Mouse (Mus musculus): ENCODE measurements around the gene Atp6v1g2. TPM values are rescaled to one million over a fixed set of nuclear protein-coding genes. Genes with fewer than 3 reads are reported as not detected.

Gene Atp6v1g2
- total RNA-seq, 1 experiment, result 0.71 TPM

GRCm38 (mm10) chr17:35243086-35243485 lies 9.6 kb downstream of the Atp6v1g2 start:
- DNase-seq (ENCODE audit: low read depth, low spot score), result no peak
- H3K4me1 ChIP-seq (ENCODE audit: control insufficient read depth in 2 of 2, insufficient read depth in 2 of 2, low read length in 2 of 2, poor library complexity in 1 of 2), result peaks cover 10 to 20% of the 10 kb centered on the region in 2 experiments; a peak in 2 of 4 replicates
- in situ Hi-C loops (cut with MboI; ENCODE audit: low sequenced_read_pairs in 2 of 2, unreplicated experiment in 2 of 2), result no loop called here

GRCm38 (mm10) chr17:35244999-35245398 lies 11.5 kb downstream of the Atp6v1g2 start:
- no peak overlapping the region for H3K27ac ChIP-seq (ENCODE audit: insufficient read depth, low read depth, low read length, poor library complexity, severe bottlenecking)
- H3K4me3 ChIP-seq (ENCODE audit: insufficient read depth in 1 of 2, low read depth in 1 of 2, low read length in 2 of 2, poor library complexity in 1 of 2, severe bottlenecking in 1 of 2), result peak overlapping the region in 1 of 2 experiments; percentile 3; a peak in 1 of 4 replicates
- H3K36me3 ChIP-seq (ENCODE audit: control insufficient read depth, insufficient read depth, low read length, poor library complexity, severe bottlenecking), result peaks cover 72% of the 10 kb centered on the region
- peaks cover 10 to 20% of the 10 kb centered on the region in 2 experiments; a peak in 2 of 4 replicates for H3K4me1 ChIP-seq (ENCODE audit: control insufficient read depth in 2 of 2, insufficient read depth in 2 of 2, low read length in 2 of 2, poor library complexity in 1 of 2)
- no peaks in the 10 kb centered on the region for H3K9me3 ChIP-seq (ENCODE audit: control insufficient read depth, insufficient read depth, low read depth, low read length)
- DNase-seq (ENCODE audit: low read depth, low spot score), result no peak
- 0 out of 2 replicates have a peak overlapping the region, but pooled peaks have one; percentile 17 for H3K9ac ChIP-seq (ENCODE audit: insufficient read depth, low read depth, low read length, poor library complexity, severe bottlenecking)
- TF ChIP-seq HCFC1 (IDR thresholded peaks at IDR 0.05; ENCODE audit: borderline replicate concordance, insufficient read depth, low read length) (no peak), MAFK (IDR thresholded peaks at IDR 0.05; ENCODE audit: insufficient read depth, low read depth, low read length) (no peak), ZNF384 (IDR thresholded peaks at IDR 0.05; ENCODE audit: low read depth, low read length) (no peak)
- in situ Hi-C loops (cut with MboI; ENCODE audit: low sequenced_read_pairs in 2 of 2, unreplicated experiment in 2 of 2), result no loop called here

More at GRCm38 (mm10) chr17:35243086-35243485, 9.6 kb downstream of the Atp6v1g2 start:
- Histone ChIP-seq H3K9me3 (ENCODE audit: control insufficient read depth, insufficient read depth, low read depth, low read length) (no peaks in the 10 kb centered on the region), H3K4me3 (ENCODE audit: insufficient read depth in 1 of 2, low read depth in 1 of 2, low read length in 2 of 2, poor library complexity in 1 of 2, severe bottlenecking in 1 of 2) (peak overlapping the region; percentile 95 to 96), H3K27ac (ENCODE audit: insufficient read depth, low read depth, low read length, poor library complexity, severe bottlenecking) (no peak overlapping the region), H3K9ac (ENCODE audit: insufficient read depth, low read depth, low read length, poor library complexity, severe bottlenecking) (peak overlapping the region; percentile 100), H3K36me3 (ENCODE audit: control insufficient read depth, insufficient read depth, low read length, poor library complexity, severe bottlenecking) (peaks cover 54% of the 10 kb centered on the region)
- TF ChIP-seq HCFC1 (IDR thresholded peaks at IDR 0.05; ENCODE audit: borderline replicate concordance, insufficient read depth, low read length) (no peak), ZC3H11A (IDR thresholded peaks at IDR 0.05; ENCODE audit: borderline replicate concordance, low read depth, low read length) (no peak), ZNF384 (IDR thresholded peaks at IDR 0.05; ENCODE audit: low read depth, low read length) (no peak), CHD2 (IDR thresholded peaks at IDR 0.05; ENCODE audit: low read depth, low read length) (no peak), MAFK (IDR thresholded peaks at IDR 0.05; ENCODE audit: insufficient read depth, low read depth, low read length) (no peak)

- DNase-seq (ENCODE audit: low read depth, low spot score), result no peak
- no peak for TF ChIP-seq HCFC1 (IDR thresholded peaks at IDR 0.05; ENCODE audit: borderline replicate concordance, insufficient read depth, low read length)
- TF ChIP-seq ZNF384 (IDR thresholded peaks at IDR 0.05; ENCODE audit: low read depth, low read length), result no peak
- no peak for TF ChIP-seq ZC3H11A (IDR thresholded peaks at IDR 0.05; ENCODE audit: borderline replicate concordance, low read depth, low read length)
- TF ChIP-seq CHD2 (IDR thresholded peaks at IDR 0.05; ENCODE audit: low read depth, low read length), result no peak
- no peak for TF ChIP-seq MAFK (IDR thresholded peaks at IDR 0.05; ENCODE audit: insufficient read depth, low read depth, low read length)
- Histone ChIP-seq H3K27ac (ENCODE audit: insufficient read depth, low read depth, low read length, poor library complexity, severe bottlenecking) (no peak overlapping the region), H3K9ac (ENCODE audit: insufficient read depth, low read depth, low read length, poor library complexity, severe bottlenecking) (0 out of 2 replicates have a peak overlapping the region, but pooled peaks have one; percentile 8), H3K4me3 (ENCODE audit: insufficient read depth in 1 of 2, low read depth in 1 of 2, low read length in 2 of 2, poor library complexity in 1 of 2, severe bottlenecking in 1 of 2) (no peak overlapping the region), H3K4me1 (ENCODE audit: control insufficient read depth in 2 of 2, insufficient read depth in 2 of 2, low read length in 2 of 2, poor library complexity in 1 of 2) (peaks cover 10 to 23% of the 10 kb centered on the region in 2 experiments; a peak in 2 of 4 replicates), H3K36me3 (ENCODE audit: control insufficient read depth, insufficient read depth, low read length, poor library complexity, severe bottlenecking) (peaks cover 82% of the 10 kb centered on the region), H3K9me3 (ENCODE audit: control insufficient read depth, insufficient read depth, low read depth, low read length) (no peaks in the 10 kb centered on the region)
- in situ Hi-C loops (cut with MboI; ENCODE audit: low sequenced_read_pairs in 2 of 2, unreplicated experiment in 2 of 2), result no loop called here
Measured at GRCm38 (mm10) chr17:35245731-35246623, 12.5 kb downstream of the Atp6v1g2 start.

GRCm38 (mm10) chr17:35247144-35247543 lies 13.7 kb downstream of the Atp6v1g2 start:
- Histone ChIP-seq H3K4me3 (ENCODE audit: insufficient read depth in 1 of 2, low read depth in 1 of 2, low read length in 2 of 2, poor library complexity in 1 of 2, severe bottlenecking in 1 of 2) (no peak overlapping the region), H3K4me1 (ENCODE audit: control insufficient read depth in 2 of 2, insufficient read depth in 2 of 2, low read length in 2 of 2, poor library complexity in 1 of 2) (peaks cover 10 to 26% of the 10 kb centered on the region in 2 experiments; a peak in 2 of 4 replicates), H3K9ac (ENCODE audit: insufficient read depth, low read depth, low read length, poor library complexity, severe bottlenecking) (no peak overlapping the region), H3K9me3 (ENCODE audit: control insufficient read depth, insufficient read depth, low read depth, low read length) (no peaks in the 10 kb centered on the region), H3K36me3 (ENCODE audit: control insufficient read depth, insufficient read depth, low read length, poor library complexity, severe bottlenecking) (peaks cover 92% of the 10 kb centered on the region), H3K27ac (ENCODE audit: insufficient read depth, low read depth, low read length, poor library complexity, severe bottlenecking) (no peak overlapping the region)
- in situ Hi-C loops (cut with MboI; ENCODE audit: low sequenced_read_pairs in 2 of 2, unreplicated experiment in 2 of 2), result no loop called here
- DNase-seq (ENCODE audit: low read depth, low spot score), result no peak
- TF ChIP-seq ZNF384 (IDR thresholded peaks at IDR 0.05; ENCODE audit: low read depth, low read length), result no peak
- no peak for TF ChIP-seq HCFC1 (IDR thresholded peaks at IDR 0.05; ENCODE audit: borderline replicate concordance, insufficient read depth, low read length)
- TF ChIP-seq MAFK (IDR thresholded peaks at IDR 0.05; ENCODE audit: insufficient read depth, low read depth, low read length), result no peak
- no peak for TF ChIP-seq ZC3H11A (IDR thresholded peaks at IDR 0.05; ENCODE audit: borderline replicate concordance, low read depth, low read length)
- no peak for TF ChIP-seq CHD2 (IDR thresholded peaks at IDR 0.05; ENCODE audit: low read depth, low read length)
